Mouse (Mus musculus) testis, postnatal 14 days (tissue): ENCODE measurements around the gene Gm4553.
"Not testable (repeated sequence)": the region's sequence is repeated elsewhere in the genome, so short reads cannot be mapped to it uniquely, and the experiment has no call there.

Experiments
- DNase-seq: peaks from one replicate; pipeline ENCODE4 v3.0.0; 2021; ENCODE audit warnings: low spot score

The Gm4553 gene

GRCm38 (mm10) chr7:142134206-142134995 is 31.1 kb downstream of the Gm4553 start:
- DNase-seq = no peak

- DNase-seq = no peak
These were observed 36.7 kb downstream of the Gm4553 start for GRCm38 (mm10) chr7:142128843-142129242.

- not testable (repeated sequence) for DNase-seq
These were observed 44.9 kb downstream of the Gm4553 start, which contains the start of gene Gm45618 for GRCm38 (mm10) chr7:142120629-142121028. TSS of gene Gm45618 (minus strand) at chr7:142120729.

- no peak for DNase-seq
These were observed 45.9 kb downstream of the Gm4553 start for GRCm38 (mm10) chr7:142119632-142120031.
